Mouse (Mus musculus) hindbrain, postnatal 0 days (tissue): ENCODE measurements around the gene Ppp4r4. TPM values are rescaled to one million over a fixed set of nuclear protein-coding genes. Genes with fewer than 3 reads are reported as not detected.
"Not testable (repeated sequence)": the region's sequence is repeated elsewhere in the genome, so short reads cannot be mapped to it uniquely, and the experiment has no call there.

Source experiments
- ATAC-seq: fragments of 200-750 bp; cut with Nextera tagmentation; 2 replicates; pipeline ENCODE4 v1.8.0; 2017; ENCODE audit warnings: mild to moderate bottlenecking, moderate TSS enrichment, moderate library complexity
- DNase-seq: peaks from one replicate; pipeline ENCODE4 v3.0.0-alpha.2; 2015; ENCODE audit warnings: low spot score
- H3K27ac ChIP-seq: fragments of 300-500 bp; sonication (generic); 2 replicates; pipeline ENCODE4 v1.5.1; 2014; ENCODE audit warnings: mild to moderate bottlenecking
- H3K27me3 ChIP-seq: fragments of 300-500 bp; sonication (generic); 2 replicates; pipeline ENCODE4 v1.6.1; 2014; ENCODE audit warnings: low read length, mixed read lengths; ENCODE audit not compliant: insufficient read depth
- H3K36me3 ChIP-seq: fragments of 300-500 bp; sonication (generic); 2 replicates; pipeline ENCODE4 v1.6.1; 2014; ENCODE audit warnings: low read length, mixed read lengths; ENCODE audit not compliant: insufficient read depth
- H3K4me1 ChIP-seq: fragments of 300-500 bp; sonication (generic); 2 replicates; pipeline ENCODE4 v1.6.1; 2014; ENCODE audit warnings: antibody characterized with exemption, low read length, mixed read lengths; ENCODE audit not compliant: insufficient read depth
- H3K4me2 ChIP-seq: fragments of 300-500 bp; sonication (generic); 2 replicates; pipeline ENCODE4 v1.6.1; 2014; ENCODE audit warnings: low read depth, mild to moderate bottlenecking, low read length, moderate library complexity, mixed read lengths
- H3K4me3 ChIP-seq: fragments of 300-500 bp; sonication (generic); 2 replicates; pipeline ENCODE4 v1.5.1; 2014; ENCODE audit warnings: low read length
- H3K9ac ChIP-seq: fragments of 300-500 bp; sonication (generic); replicated peaks from 2 replicates; pipeline ENCODE4 v1.6.1; 2014; ENCODE audit warnings: mild to moderate bottlenecking, low read length, moderate library complexity, mixed read lengths
- H3K9me3 ChIP-seq: fragments of 300-500 bp; sonication (generic); 2 replicates; pipeline ENCODE4 v1.6.1; 2016; ENCODE audit warnings: low read length, mixed read lengths
- CTCF ChIP-seq: IDR thresholded peaks from 2 replicates; pipeline ENCODE4 v1.5.1; 2016; ENCODE audit warnings: antibody characterized with exemption, control low read depth, low read depth
- WGBS: fragments of 180-500 bp; shearing (Covaris S2); extraction: QIAGEN DNeasy Blood & Tissue Kit; methylation state at CpG from one replicate; pipeline ENCODE4 v1.1.7; 2014; 5-methylcytosine and 5-hydroxymethylcytosine counted together
- polyA plus RNA-seq: library from polyadenylated mRNA; unstranded; fragments of >200 nt; fragmentation: Nextera tagmentation; extraction: Ambion mirVana; gene quantifications from 2 replicates; pipeline ENCODE4 v1.2.1, GENCODE M21; 2015
- total RNA-seq: library from RNA; depleted of rRNA; stranded (reverse); fragments of >200 nt; gene quantifications from 2 replicates; pipeline ENCODE4 v1.2.3, GENCODE M21; 2014; rRNA removed

Gene Ppp4r4
- total and polyA plus RNA-seq, 2 experiments from 2014 or later: 3.0 to 6.7 TPM

DNA sequence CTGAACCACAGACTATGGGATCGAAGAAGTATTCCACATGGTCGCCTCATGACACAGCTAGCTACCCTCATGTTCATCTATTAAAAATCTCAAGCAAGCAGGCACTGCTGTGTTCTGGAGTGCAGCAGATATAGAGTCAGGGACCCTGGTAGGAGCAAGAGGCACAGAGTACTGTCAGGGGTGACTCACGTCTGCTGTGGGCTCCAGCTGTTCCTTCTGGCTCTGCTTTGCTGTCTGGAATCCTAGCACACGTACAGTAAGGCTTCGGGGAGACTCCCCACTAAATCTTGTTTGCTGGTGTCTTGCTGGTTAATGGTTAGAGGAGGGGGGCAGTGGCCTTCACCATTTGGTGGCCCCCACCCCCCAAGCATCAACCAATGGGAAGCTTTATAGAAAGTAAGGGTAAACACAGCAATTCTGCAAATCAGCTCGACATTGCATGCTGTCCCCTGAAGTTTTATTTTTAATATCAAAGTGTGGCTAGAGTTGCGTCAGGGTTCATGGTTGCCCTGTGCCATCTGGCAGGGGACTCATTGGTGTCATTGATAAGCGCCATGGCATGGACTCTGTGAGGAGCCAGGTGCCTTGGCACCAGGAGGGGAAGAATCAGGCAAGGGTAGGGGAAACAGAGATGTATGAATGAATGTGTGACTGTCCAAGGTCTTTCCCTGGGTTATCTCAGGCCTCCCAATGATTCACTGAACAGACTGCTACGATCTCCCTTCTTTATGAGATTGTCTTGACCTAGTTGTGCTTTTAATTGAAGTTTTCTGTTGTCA lies 125.0 kb downstream of the Ppp4r4 start, which contains the start of gene Serpina6:
Gene Serpina6, minus strand, starts transcription at position 365 of the 779 bp plus-strand sequence.
- H3K36me3 ChIP-seq: no peaks in the 10 kb centered on the region
- H3K9me3 ChIP-seq: no peaks in the 10 kb centered on the region
- H3K9ac ChIP-seq: no peak within 1 kb of the TSS
- DNase-seq (no peak), ATAC-seq (no peak)
- H3K4me2 ChIP-seq: no peak within 1 kb of the TSS
- 75% methylated on average over 9 of the region's 9 CpGs for WGBS
- H3K27me3 ChIP-seq: no peaks in the 10 kb centered on the region
- no peak within 1 kb of the TSS for H3K27ac ChIP-seq
- no peaks in the 10 kb centered on the region for H3K4me1 ChIP-seq
- no peak for TF ChIP-seq CTCF
- no peak within 1 kb of the TSS for H3K4me3 ChIP-seq

GRCm38 (mm10) chr12:103657991-103658390 lies 125.9 kb downstream of the Ppp4r4 start:
- WGBS: 83% methylated on average over 10 of the region's 10 CpGs
- no peaks in the 10 kb centered on the region for H3K36me3 ChIP-seq
- ATAC-seq: no peak

GRCm38 (mm10) chr12:103659171-103659570 lies 127.1 kb downstream of the Ppp4r4 start:
- H3K9me3 ChIP-seq: no peaks in the 10 kb centered on the region
- no peak for ATAC-seq
- H3K27me3 ChIP-seq: no peaks in the 10 kb centered on the region
- no peak overlapping the region for H3K9ac ChIP-seq
- H3K4me3 ChIP-seq: no peak overlapping the region
- H3K36me3 ChIP-seq: no peaks in the 10 kb centered on the region
- no peaks in the 10 kb centered on the region for H3K4me1 ChIP-seq
- no peak overlapping the region for H3K27ac ChIP-seq
- no peak overlapping the region for H3K4me2 ChIP-seq
- no peak for TF ChIP-seq CTCF
- DNase-seq: no peak
- WGBS: 86% methylated on average over 2 of the region's 2 CpGs

More at GRCm38 (mm10) chr12:103657991-103658390, 125.9 kb downstream of the Ppp4r4 start:
- no peaks in the 10 kb centered on the region for H3K9me3 ChIP-seq
- H3K27ac ChIP-seq: no peak overlapping the region
- no peaks in the 10 kb centered on the region for H3K27me3 ChIP-seq
- H3K4me2 ChIP-seq: no peak overlapping the region
- DNase-seq: no peak
- no peak for TF ChIP-seq CTCF
- no peaks in the 10 kb centered on the region for H3K4me1 ChIP-seq
- H3K4me3 ChIP-seq: no peak overlapping the region
- no peak overlapping the region for H3K9ac ChIP-seq

GRCm38 (mm10) chr12:103660076-103660475 lies 128.0 kb downstream of the Ppp4r4 start:
- H3K9me3 ChIP-seq: no peaks in the 10 kb centered on the region
- no peak overlapping the region for H3K27ac ChIP-seq
- no peak for DNase-seq
- H3K4me1 ChIP-seq: no peaks in the 10 kb centered on the region
- no peaks in the 10 kb centered on the region for H3K27me3 ChIP-seq
- WGBS: 81% methylated on average over 5 of the region's 5 CpGs
- H3K4me3 ChIP-seq: no peak overlapping the region
- no peak for ATAC-seq
- H3K36me3 ChIP-seq: no peaks in the 10 kb centered on the region
- no peak overlapping the region for H3K9ac ChIP-seq
- H3K4me2 ChIP-seq: no peak overlapping the region
- no peak for TF ChIP-seq CTCF

DNA sequence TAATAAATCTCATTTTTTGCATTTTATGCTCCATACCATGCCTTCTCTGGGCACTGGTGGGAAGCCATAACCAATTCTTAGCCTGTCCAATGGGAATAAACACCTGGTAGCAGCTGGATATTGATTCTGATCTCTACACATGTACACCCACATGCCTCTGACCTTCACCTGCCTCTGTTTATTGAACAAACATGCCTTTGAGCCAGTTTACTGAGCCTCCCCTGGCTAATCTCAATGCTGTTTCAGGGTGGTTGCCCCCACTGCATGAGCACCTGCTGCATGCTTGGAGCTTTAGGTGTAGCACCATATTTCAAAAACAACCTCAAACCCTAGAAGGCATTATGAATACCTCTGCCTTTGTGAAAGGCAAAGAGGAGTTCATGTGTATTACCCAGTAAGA lies 130.0 kb downstream of the Ppp4r4 start:
- not testable (repeated sequence) for DNase-seq, H3K4me3 ChIP-seq, H3K27me3 ChIP-seq, H3K36me3 ChIP-seq, H3K4me1 ChIP-seq, H3K9me3 ChIP-seq, H3K27ac ChIP-seq, H3K4me2 ChIP-seq, H3K9ac ChIP-seq, ATAC-seq

Other genes with a start within 250 kb of the Ppp4r4 start
- 14.6 and 18.5 TPM in 2 replicates for gene Fam181a, start 221.3 kb upstream of the Ppp4r4 start, total RNA-seq
- gene Fam181a, start 221.3 kb upstream of the Ppp4r4 start, polyA plus RNA-seq: 8.1 and 9.2 TPM in 2 replicates
- gene Asb2, start 176.3 kb upstream of the Ppp4r4 start, total RNA-seq: 3.2 and 4.2 TPM in 2 replicates
- 1.4 and 1.6 TPM in 2 replicates for gene Asb2, start 176.3 kb upstream of the Ppp4r4 start, polyA plus RNA-seq
- 21.0 and 27.6 TPM in 2 replicates for gene Otub2, start 143.6 kb upstream of the Ppp4r4 start, total RNA-seq
- gene Otub2, start 143.6 kb upstream of the Ppp4r4 start, polyA plus RNA-seq: 17.3 and 18.5 TPM in 2 replicates
- gene 9330161L09Rik, start 124.5 kb upstream of the Ppp4r4 start, total RNA-seq: 4.2 and 6.5 TPM in 2 replicates
- 0.91 and 1.1 TPM in 2 replicates for gene 9330161L09Rik, start 124.5 kb upstream of the Ppp4r4 start, polyA plus RNA-seq
- gene Ddx24, start 106.5 kb upstream of the Ppp4r4 start, total RNA-seq: 129 and 148 TPM in 2 replicates
- gene Ddx24, start 106.5 kb upstream of the Ppp4r4 start, polyA plus RNA-seq: 213 and 220 TPM in 2 replicates
- 18.4 and 28.6 TPM in 2 replicates for gene Ifi27, start 98.1 kb upstream of the Ppp4r4 start, total RNA-seq
- 26.7 and 29.2 TPM in 2 replicates for gene Ifi27, start 98.1 kb upstream of the Ppp4r4 start, polyA plus RNA-seq
- 3.2 TPM in 1 of 2 replicates, not detected in the other for gene Ifi27l2a, start 88.6 kb upstream of the Ppp4r4 start, total RNA-seq
- 13.1 and 13.5 TPM in 2 replicates for gene Ifi27l2a, start 88.6 kb upstream of the Ppp4r4 start, polyA plus RNA-seq
- gene Ifi27l2b, start 75.1 kb upstream of the Ppp4r4 start, total RNA-seq: not detected in 2 replicates
- gene Ifi27l2b, start 75.1 kb upstream of the Ppp4r4 start, polyA plus RNA-seq: not detected in 2 replicates
- not detected in 2 replicates for gene Serpina10, start 99.2 kb downstream of the Ppp4r4 start, total RNA-seq
- gene Serpina10, start 99.2 kb downstream of the Ppp4r4 start, polyA plus RNA-seq: 0.16 TPM in 1 of 2 replicates, not detected in the other
- gene Serpina6, start 124.9 kb downstream of the Ppp4r4 start, total RNA-seq: not detected in 2 replicates
- gene Serpina6, start 124.9 kb downstream of the Ppp4r4 start, polyA plus RNA-seq: not detected in 2 replicates
- not detected in 2 replicates for gene Serpina16, start 143.9 kb downstream of the Ppp4r4 start, total RNA-seq
- not detected in 2 replicates for gene Serpina16, start 143.9 kb downstream of the Ppp4r4 start, polyA plus RNA-seq
- not detected in 2 replicates for gene Serpina1f, start 163.2 kb downstream of the Ppp4r4 start, total RNA-seq
- not detected in 2 replicates for gene Serpina1f, start 163.2 kb downstream of the Ppp4r4 start, polyA plus RNA-seq
- not detected in 2 replicates for gene Serpina1d, start 241.3 kb downstream of the Ppp4r4 start, total RNA-seq
- gene Serpina1d, start 241.3 kb downstream of the Ppp4r4 start, polyA plus RNA-seq: not detected in 2 replicates